Mouse (Mus musculus): ENCODE measurements around the gene Slc25a10.

GRCm38 (mm10) chr11:120493911-120494310, 2.3 kb downstream of the Slc25a10 start:
- TF ChIP-seq CTCF (IDR thresholded peaks at IDR 0.05; ENCODE audit: extremely low read depth, insufficient read length, insufficient replicate concordance, low read depth, low read length) (no peak), POLR2A (IDR thresholded peaks at IDR 0.05; ENCODE audit: low read depth, low read length) (no peak)

Measured in small intestine, adult 2 months (tissue).